In genomic region chr3:65690850-65691249, GRCm38 (mm10) we compare ENCODE assay signal across 18 mouse cellular contexts.
"Had no signal": no experiment of that assay in that cellular context is flagged by ENCODE, and none has a peak within 500 bp of the region (broad histone marks: within the 10 kb centered on the region; RNA-seq: fewer than 3 reads in every experiment).

No protein-coding gene starts in this region.

- H3K36me3 ChIP-seq: limb, embryonic 10.5 days; liver, embryonic 13.5 days; neural tube, embryonic 12.5 days; neural tube, embryonic 15.5 days had no signal

- H3K4me1 ChIP-seq: limb, embryonic 13.5 days; liver, embryonic 13.5 days; neural tube, embryonic 12.5 days; neural tube, embryonic 15.5 days had no signal

- DNase-seq: kidney, adult 18-20 months; kidney, adult 9 months; kidney, postnatal 14 days; kidney, postnatal 4 days; liver; liver, embryonic 13.5 days; lung, adult 2 months; lung, postnatal 14 days; lung, postnatal 4 days; midbrain, embryonic 14.5 days; right cerebral cortex, adult 18-20 months; right cerebral cortex, postnatal 14 days; right cerebral cortex, postnatal 4 days had no signal

- H3K9me3 ChIP-seq: limb, embryonic 10.5 days; liver, embryonic 13.5 days; neural tube, embryonic 12.5 days; neural tube, embryonic 15.5 days had no signal

- H3K27ac ChIP-seq: limb, embryonic 10.5 days; limb, embryonic 13.5 days; liver, embryonic 13.5 days; neural tube, embryonic 12.5 days; neural tube, embryonic 15.5 days had no signal

- H3K27me3 ChIP-seq: limb, embryonic 13.5 days; liver, embryonic 13.5 days; neural tube, embryonic 12.5 days; neural tube, embryonic 15.5 days had no signal

- H3K4me2 ChIP-seq: limb, embryonic 13.5 days; liver, embryonic 13.5 days; midbrain, embryonic 11.5 days; neural tube, embryonic 12.5 days; neural tube, embryonic 15.5 days had no signal

- H3K9ac ChIP-seq: limb, embryonic 13.5 days; liver, embryonic 13.5 days; neural tube, embryonic 12.5 days; neural tube, embryonic 15.5 days had no signal

- H3K4me3 ChIP-seq: limb, embryonic 10.5 days; limb, embryonic 13.5 days; liver, embryonic 13.5 days; neural tube, embryonic 12.5 days; neural tube, embryonic 15.5 days had no signal
